Mouse (Mus musculus): ENCODE data around the gene Aqr.

DNA sequence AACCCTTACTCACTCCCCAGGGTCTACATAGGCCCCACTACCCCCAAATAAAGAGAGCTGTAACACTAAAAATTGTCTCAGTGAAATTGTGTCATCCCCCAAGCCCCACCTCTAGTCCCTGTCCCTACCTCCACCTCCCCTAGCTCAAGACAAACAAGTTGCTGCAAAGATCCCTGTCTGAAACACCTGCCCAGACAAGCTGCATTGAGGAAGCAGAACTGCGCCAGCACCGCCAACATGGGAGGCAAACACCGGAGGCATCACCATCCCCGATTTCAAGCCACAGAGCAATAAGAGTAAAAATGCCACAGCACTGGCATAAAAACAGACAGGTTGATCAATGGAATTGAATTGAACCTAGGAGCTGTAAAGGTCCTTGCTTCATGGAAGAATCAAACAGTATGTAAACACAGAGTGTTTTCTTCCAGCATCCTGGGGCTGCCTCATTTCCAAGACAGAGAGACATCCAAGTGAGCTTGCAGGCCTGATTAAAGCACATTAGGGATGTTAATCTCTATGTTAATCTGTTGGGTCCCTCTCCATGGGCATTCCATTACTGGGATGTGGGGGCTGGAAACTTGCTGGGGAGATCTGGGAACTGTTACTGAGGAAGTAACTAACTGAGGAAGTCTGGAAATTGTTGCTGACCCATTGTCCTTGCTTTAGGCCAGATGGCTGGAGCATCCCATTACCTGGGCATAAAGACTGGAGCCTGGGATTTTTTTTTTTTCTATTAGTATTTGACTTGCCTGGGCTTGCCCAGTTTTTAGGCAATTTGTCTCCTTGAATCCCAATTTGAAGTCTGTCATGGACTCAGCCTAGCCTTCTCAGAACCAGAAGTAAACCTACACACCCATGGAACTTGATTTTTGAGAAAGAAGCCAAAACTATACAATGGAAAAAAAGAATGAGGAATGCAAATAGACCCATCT is 8.8 kb downstream of the Aqr start:
- TF ChIP-seq CTCF (IDR thresholded peaks at IDR 0.05; ENCODE audit: control insufficient read depth, insufficient read depth, insufficient read length): no peak
- TF ChIP-seq MYOG (IDR thresholded peaks at IDR 0.05; ENCODE audit: control insufficient read depth, extremely low read depth, insufficient read length): no peak
- TF ChIP-seq CEBPB (IDR thresholded peaks at IDR 0.05; ENCODE audit: low read depth): no peak

Measured in C2C12 (cell line).